Mouse (Mus musculus): ENCODE measurements at regions not wholly inside any gene's neighbourhood (a gene's known extent, or its start where the extent isn't known, plus 50 kb on each side); places are given as distances from the start of the nearest gene placed in this dataset.

DNA sequence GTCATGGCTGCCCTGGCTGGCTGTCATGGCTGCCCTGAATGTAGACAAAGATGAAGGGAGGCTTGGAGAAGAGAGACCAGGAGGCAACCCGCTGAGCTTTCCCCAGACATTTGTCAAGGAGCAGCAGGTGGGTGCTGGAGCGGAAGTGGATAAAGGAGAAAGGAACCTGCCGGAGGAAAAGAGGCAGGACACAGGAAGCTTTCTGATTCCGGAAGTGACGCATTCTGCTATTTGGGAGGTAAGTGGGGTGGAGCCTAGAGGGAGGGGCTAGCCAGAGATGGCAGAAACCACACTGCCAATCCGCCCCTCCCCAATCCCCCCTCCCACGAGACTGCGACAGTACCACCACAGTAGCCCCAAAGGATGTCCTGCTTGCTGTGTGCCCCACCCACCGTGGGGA, 80.1 kb downstream of the Gm572 start:
- no peak for DNase-seq (ENCODE audit: low spot score in 2 of 2)

DNA sequence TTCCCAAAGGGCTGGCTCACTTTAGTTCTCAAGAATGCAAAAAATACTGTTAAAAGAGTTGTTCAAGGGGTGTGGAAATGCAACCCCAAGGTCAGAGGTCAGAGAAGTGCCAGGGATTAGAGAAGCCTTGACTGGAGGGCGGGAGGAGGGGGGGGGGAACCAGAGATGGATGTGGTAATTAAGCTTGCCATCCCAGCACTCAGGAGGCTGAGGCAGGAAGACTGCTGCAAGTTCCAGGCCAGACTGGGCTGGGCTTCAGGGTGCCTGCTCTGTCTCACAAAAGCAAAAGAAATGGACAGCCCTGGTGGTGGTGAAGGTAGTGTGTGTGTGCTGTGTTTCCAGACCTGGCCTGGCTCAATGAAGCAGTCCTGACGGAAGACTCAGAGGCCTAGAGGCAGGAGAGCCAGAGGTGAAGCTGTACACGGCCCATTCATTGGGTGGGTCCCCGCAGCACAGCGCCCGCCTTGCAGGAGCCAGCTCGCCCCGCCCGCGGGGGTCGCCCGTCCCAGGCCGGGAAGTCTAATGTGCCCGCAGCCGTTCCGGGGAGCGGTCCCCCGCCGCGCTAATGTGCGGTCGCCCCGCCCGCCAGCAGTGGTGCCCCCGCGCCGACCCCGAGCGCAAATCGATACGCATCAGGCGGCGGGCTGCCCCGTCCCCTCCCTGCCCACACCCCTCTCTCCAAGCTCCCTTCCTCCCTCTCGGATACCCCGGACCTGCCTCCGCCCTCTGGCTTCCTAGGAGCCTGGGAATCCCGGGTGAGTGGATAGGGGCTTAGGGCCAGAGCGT, 80.1 kb upstream of the Casz1 start:
- DNase-seq (ENCODE audit: low spot score in 2 of 2): no peak

DNA sequence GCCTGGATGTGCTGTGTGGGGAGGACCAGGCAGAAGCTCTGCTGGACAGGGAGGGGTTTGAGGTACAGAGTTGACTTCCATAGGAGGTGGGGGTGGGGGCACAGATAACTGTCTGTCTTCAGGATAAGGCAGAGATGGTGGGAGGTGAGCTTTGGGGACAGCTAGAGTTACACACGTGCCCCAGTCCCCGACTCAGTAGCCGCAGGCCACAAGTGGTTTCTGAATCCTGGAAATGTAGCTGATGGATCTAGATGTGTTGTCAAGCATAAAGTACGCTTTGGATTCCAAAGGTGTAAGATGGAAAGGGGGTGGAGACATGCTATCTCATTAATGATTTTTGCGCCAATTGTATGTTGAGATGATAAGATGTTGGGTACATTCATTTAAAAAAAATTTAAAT, 75.4 kb upstream of the Casz1 start:
- DNase-seq (ENCODE audit: low spot score in 2 of 2): no peak

DNA sequence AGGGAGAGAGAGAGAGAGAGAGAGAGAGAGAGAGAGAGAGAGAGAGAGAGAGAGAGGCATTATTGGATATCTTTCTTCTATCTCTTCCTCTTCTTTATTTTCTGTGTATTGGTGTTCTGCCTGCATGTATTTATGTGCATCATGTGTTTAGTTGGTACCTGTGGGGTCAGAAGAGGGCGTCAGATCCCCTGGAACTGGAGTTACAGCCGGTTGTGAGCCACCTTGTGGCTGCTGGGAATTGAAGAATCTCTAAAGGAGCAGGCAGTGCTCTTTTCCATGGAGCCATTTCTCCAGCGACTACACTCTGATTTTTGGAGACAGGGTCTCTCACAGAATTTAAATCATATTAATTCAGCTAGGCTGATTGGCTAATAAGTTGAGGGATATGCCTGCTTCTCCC, 72.6 kb upstream of the Casz1 start:
- DNase-seq (ENCODE audit: low spot score in 2 of 2): no peak

DNA sequence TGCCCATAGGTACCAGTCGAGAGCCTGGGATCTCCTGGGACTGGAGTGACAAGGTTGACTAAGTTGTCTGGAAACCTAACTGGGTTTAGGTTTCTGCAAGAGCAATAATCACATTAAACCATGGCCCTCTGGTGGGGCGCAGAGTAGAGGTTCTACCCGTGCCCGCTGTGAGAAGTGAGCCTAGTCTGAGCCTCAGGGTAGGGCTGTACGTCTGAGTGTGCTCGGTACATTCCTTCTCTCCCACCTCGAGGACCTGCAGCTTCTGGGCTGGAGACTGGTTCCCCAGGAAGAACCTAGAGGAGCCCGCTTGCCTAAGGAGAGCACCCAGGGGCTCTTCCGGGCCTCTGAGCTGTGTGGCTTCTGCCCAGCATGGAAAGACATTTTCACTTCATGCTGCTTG, 70.2 kb upstream of the Casz1 start:
- no peak for DNase-seq (ENCODE audit: low spot score in 2 of 2)

DNA sequence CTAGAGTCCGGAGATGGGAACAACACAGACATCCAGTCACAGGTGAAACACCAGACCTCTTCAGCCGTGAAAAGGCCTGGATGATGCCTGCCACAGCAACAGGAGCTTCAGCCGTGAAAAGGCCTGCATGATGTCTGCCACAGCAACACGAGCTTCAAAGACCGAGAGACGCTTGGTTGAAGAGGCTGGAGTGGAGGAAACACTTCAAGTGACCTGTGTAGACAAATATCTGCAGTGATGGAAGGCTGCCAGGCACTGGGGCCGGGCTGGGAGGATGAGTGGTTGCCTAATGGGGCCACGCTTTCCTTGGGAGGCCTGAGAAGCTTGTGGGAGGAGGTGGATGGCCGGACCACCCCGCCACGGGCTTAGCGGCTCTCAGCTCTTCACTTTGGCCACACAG, 69.7 kb upstream of the Casz1 start:
- DNase-seq (ENCODE audit: low spot score in 2 of 2): no peak

DNA sequence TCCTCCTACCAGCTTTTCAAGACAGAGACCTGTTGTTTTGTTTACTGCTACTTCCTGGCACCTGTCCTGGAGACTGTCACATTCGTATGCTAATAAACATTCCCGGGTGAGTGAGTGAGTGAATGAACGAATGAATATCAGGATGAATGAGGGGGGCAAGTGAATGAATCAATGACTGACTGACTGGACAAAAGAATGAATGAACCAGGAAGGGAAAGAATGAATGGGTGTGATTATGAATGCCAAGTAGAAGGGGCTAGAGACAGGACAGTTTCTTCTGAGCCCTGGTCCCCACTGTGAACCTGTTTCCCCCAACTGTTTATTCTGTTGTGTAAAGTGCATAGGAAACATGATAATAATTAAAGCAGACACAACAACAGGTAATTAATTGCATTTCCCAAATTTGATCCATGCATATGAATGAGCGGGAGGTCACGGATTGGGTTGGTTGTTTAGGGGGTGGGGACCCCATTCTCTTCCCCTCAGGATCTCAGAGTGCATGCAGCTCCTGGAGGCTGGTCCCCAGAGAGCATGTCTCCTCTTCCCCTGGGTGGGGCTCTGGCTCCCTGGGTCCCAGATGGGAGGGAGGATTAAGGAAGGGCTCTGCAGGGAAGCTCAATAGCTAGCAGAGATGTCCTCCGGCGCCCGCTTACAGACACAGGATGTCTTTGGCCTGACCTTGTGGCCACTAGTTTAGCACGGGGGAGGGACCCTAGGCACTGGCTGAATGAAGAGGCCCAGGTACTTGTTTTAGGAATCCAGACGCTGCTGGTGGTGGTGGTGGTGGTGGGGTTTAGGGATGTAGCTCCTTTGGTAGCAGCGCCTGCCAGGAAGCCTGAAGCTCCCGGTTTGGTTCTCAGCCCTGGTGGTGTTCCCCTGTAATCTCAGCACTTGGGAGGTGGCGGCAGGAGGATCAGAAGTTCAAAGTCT, 65.4 kb upstream of the Casz1 start:
- no peak for DNase-seq (ENCODE audit: low spot score in 2 of 2)

DNA sequence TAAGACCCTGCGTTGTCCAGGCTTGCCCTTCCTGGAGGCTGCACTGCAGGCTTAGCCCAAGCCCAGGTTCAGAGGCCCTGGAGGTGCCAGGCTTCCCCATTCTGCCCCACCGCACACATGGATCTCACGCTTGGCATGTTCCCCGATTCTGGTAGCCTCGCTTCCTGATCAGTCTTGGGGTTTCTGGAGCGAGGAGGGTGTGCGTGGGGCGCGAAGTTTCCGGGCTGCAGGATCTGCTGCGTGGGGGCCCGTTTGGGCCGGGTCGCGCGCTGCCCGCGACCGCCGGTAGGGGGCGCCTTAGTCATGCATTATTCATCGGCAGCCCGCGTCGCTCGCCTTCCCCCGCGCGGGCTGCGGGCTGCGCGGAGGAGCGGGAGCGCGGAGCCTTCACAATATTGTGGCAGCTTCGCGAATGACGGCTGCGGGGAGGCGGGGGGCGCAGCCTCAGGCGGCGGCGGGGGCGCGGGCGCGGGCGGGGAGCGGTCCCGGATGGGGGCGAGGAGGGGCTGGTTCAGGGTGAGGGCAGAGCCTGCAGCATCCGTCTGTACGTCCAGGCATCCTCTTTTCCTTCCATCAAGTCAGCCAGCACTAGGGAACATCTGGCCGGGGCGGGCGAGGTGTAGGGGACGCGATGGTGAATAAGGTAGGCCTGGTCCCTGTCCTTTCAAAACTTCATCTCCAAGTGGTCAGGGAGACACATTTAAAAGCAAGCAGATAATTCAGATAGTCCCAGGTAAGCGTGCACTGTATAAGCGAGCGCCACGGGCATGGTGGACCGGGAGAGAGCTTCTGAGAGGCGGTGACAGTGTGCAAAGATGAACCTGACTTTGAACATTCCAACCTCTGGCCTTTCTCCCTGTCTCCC, 61.4 kb upstream of the Casz1 start:
- DNase-seq (ENCODE audit: low spot score in 2 of 2): peak; percentile 53 to 62

DNA sequence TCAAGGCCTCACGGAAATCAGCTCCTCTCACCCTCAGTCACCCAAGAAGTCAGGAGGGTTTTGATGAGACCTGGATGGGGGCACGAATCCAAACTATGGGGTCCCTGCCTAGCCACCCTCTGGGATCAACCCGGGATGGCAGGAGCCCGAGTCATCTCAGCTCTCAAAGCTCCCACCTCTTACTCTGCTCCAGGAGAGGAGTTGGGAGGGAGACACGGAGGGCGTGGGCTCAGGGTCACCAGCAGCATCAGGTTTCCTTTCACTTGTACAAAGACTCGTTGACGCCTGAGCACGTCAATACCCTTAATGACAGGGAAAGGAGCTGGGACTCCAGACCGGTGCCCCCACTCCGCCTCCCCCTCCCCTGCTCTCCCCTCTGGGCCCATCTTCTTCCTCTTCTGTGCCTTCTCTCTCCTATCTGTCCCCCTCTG, 60.8 kb upstream of the Casz1 start:
- DNase-seq (ENCODE audit: low spot score in 2 of 2): no peak

DNA sequence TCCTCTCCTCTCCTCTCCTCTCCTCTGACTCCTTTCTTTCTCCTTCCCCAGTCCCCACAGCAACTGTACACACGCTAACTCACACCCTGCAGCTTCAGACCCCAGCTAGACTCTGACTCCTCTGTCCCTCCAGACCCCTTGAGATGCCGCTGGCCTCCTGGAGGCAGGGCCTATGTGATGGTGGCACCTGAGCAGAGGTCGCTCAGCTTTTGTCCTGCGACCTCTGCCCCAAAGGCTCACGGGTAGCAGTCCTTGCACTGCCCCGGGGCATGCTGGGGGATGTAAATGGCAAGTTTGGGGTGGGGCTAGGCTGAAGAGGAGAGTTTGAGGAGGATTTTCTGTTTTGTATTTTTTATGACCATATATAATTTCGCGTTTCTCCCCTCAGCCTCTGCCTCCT, 60.2 kb upstream of the Casz1 start:
- DNase-seq (ENCODE audit: low spot score in 2 of 2): no peak

DNA sequence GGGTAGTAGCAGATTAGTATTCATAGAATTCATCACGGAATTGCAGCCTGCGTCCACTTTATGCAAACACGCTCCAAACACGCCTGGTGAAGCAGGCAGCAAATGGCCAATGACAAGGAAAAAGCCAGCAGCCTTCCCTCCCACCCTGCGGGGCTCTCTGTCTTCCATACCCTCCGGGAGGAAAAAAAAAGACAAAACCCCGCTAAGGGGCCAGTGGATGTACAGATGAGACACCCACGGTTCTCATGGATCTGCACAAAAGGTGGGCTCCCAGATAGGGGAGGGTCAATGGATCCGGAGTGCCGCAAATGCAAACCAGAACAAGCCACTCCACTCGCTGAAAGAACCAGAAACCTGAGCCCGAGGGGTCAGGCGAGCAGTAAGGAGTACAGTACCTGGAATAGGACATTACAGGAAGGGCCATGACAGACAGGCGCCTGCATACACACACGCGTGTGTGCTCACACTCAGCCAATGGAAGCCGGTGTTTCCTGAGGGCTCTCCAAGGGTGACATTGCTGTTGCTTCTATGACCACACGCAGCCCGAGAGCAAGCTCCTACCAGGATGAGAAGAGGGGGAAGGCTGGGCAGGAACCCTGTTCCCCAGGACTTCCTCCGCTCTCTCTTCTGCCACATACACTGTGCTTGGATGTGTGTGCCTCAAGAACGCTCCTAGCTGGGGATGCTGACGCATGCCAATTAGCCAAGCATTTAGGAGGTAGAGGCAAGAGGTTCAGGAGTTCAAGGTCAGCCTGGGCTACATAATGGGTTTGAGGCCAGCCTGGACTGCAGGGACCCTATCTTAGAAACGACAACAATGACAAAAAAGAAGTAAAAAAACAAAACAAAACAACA, 57.5 kb upstream of the Casz1 start:
- no peak for DNase-seq (ENCODE audit: low spot score in 2 of 2)

DNA sequence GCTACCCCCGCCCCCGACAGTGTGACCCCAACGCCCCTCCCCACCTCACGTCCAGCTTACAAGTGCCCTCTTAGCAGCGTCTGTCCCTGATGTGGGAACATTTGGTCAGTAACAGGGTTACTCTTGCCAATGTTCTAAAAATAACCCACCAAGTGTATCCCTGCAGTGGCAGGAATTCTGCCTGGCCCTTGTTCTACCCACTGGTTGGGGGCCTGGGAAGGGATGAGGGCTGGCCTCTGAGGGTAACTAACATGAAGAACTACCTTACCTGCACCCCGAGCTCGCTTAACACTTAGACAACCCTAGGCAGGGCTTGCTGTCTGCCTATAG, 56.9 kb upstream of the Casz1 start:
- no peak for DNase-seq (ENCODE audit: low spot score in 2 of 2)

DNA sequence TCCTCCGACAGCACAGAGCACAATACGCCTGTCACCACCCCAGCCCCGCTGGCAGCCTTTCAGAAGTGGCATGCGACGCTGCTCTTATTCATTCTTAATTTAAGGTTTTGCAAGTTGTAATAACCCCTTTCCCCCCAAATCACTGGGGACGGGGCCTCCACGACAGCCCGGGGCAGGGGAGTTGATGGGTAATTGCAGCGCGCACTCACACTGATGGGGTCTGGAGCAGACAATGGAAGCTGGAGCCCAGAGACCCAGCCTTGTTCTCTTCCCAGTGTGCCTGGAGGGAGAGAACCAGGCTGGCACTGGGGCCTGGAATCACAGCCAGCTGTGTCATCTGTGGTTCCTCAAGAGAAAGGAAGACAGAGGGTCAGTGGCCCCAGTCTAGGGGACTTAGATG, 54.2 kb upstream of the Casz1 start:
- no peak for DNase-seq (ENCODE audit: low spot score in 2 of 2)

DNA sequence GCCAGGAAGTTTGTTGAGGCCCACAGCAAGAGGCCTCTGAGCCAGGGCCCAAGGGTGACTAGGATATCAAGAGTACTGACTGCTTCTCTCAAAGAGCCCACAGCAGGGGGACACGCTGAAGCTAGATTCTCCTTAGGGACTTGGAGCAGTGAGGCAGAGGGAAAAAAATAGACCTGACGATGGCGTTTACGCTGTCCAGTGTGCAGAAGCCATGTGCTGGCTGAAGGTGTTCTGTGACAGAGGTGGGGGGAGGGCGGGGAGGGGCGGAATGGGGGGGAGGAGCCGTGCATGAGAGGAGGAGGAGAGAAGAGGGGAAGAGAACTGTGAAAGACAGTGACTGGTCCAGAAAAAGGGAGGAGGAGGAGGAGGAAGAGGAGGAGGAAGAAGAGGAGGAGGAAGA, 52.6 kb upstream of the Casz1 start:
- DNase-seq (ENCODE audit: low spot score in 2 of 2): no peak

DNA sequence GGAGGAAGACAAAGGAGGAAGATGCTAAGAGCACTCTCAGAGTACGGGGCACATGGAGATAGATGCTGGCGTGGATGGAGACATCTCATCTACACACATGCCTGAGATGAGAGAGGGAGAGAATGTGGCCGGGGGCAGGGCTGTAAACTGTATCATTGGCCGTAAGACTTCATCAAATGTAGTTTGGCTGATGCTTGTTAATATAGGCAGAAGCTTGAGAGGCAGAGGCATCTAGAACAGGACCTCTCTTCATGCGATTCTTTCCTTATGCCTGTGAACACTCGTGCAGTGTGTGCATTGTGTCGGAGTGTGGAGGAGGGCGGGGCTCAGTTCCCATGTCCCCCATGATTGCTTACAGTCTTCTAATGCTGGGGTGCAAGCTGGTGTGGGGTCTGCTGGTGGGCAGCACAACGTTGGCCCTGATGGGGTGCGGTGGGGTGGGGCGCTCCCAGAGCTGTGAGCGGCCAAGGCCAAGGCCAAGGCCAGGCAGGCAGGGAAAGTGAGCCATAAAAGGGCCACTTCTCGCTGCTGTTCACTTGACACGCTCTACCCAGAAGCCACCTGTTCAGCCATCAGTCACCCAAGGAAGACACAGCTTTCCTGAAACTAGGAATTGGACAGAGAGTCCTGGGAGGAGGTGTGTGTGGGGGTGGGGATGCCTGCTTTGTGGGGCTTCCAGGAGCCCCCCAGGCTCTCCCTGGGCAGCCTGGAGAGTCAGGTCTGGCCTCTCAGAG, 51.7 kb upstream of the Casz1 start:
- no peak for DNase-seq (ENCODE audit: low spot score in 2 of 2)

DNA sequence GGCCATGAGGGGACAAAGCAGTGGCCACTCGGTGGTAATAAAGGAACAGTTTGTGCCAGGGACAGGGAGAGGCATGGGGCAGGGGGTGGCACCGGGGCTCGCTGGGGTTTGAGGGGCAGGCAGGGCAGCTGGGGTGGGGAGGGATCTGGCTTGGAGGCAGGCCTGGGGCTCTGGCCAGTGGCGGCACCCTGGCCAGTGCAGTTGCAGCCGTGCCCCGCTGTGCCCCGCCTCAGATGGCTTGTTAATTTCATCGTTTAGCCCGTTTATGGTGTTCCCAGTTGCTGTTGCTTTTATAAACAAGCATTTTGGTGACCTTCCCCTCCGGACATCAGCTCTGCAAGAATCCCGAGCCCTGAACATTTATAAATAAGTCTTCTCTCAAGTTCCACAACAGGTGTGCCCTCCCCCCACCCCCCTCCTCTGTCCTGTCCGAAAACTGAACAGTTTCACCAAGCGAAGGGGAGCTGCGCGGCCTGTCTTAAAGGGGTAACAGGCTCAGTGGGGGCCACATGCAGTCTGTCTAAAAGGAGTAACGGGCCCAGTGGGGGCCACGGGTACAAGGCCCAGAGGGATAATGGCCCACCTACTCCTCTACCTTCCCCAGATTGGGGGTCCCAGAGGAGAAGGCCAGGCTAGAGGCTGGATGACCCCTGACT, 51.0 kb upstream of the Casz1 start:
- DNase-seq (ENCODE audit: low spot score in 2 of 2): no peak

DNA sequence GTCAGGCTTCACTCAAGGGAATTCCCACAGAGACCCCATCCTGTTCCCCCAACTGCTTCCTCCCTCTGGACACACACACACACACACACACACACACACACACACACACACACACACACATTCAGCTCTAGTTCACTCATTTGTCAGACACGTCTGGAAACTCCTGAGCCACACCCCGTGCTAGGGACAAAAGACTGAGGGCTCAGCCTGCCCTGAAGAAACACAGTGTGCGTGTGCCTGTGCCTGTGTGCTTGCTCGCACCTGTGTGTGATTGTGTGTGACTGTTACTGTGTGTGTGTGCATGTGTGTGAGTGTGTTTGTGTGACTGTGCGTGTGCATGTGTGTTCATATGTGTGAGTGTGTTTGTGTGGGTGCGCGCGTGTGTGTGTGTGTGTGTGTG, 50.4 kb upstream of the Casz1 start:
- no peak for DNase-seq (ENCODE audit: low spot score in 2 of 2)
